Mouse (Mus musculus) thymus, adult 2 months (tissue): Measurements from ENCODE around the gene Cyb5d1. TPM values are rescaled to one million over a fixed set of nuclear protein-coding genes. Genes with fewer than 3 reads are reported as not detected.

ENCODE experiments used
- DNase-seq: peaks from one replicate; pipeline ENCODE4 v3.0.0; 2021
- H3K27ac ChIP-seq: fragments of 200-500 bp; 2 replicates; pipeline ENCODE4 v1.5.1; 2012; ENCODE audit warnings: low read length, control low read depth; ENCODE audit not compliant: control insufficient read depth, insufficient read depth
- H3K27me3 ChIP-seq: fragments of 200-500 bp; 2 replicates; pipeline ENCODE4 v1.6.1; 2012; ENCODE audit warnings: mild to moderate bottlenecking, low read length, moderate library complexity, mixed read lengths; ENCODE audit not compliant: control insufficient read depth, insufficient read depth
- H3K36me3 ChIP-seq: fragments of 200-500 bp; 2 replicates; pipeline ENCODE4 v1.6.1; 2012; ENCODE audit warnings: mild to moderate bottlenecking, low read length, moderate library complexity; ENCODE audit not compliant: control insufficient read depth, insufficient read depth
- H3K4me1 ChIP-seq: fragments of 200-500 bp; replicated peaks from 2 replicates; pipeline ENCODE4 v1.6.1; 2012; ENCODE audit warnings: low read length; ENCODE audit not compliant: control insufficient read depth, insufficient read depth
- H3K4me3 ChIP-seq: fragments of 200-500 bp; 2 replicates; pipeline ENCODE4 v1.5.1; 2012; ENCODE audit warnings: mild to moderate bottlenecking, low read length, control low read depth, moderate library complexity; ENCODE audit not compliant: control insufficient read depth, insufficient read depth
- CTCF ChIP-seq: fragments of 200-500 bp; IDR thresholded peaks from 2 replicates; pipeline ENCODE4 v1.5.1; 2012; ENCODE audit warnings: mild to moderate bottlenecking, control low read depth, low read length, moderate library complexity, borderline replicate concordance; ENCODE audit not compliant: control insufficient read depth, poor library complexity, insufficient read depth; ENCODE audit errors: extremely low read depth
- POLR2A ChIP-seq: fragments of 200-500 bp; IDR thresholded peaks from 2 replicates; pipeline ENCODE4 v1.6.1; 2012; ENCODE audit warnings: mild to moderate bottlenecking, low read length, control low read depth, moderate library complexity; ENCODE audit not compliant: control insufficient read depth, poor library complexity, insufficient read depth; ENCODE audit errors: extremely low read depth
- WGBS: fragments of 180-500 bp; shearing (Covaris S2); methylation state at CpG from one replicate; pipeline ENCODE4 v1.1.7; 2018; 5-methylcytosine and 5-hydroxymethylcytosine counted together
- polyA plus RNA-seq: library from polyadenylated mRNA; depleted of rRNA; stranded (reverse); fragments of >200 nt; gene quantifications from 2 replicates; pipeline ENCODE4 v1.2.3, GENCODE M21; 2012

Cyb5d1 gene
- polyA plus RNA-seq, 1 experiment, result 37.2 TPM

- Histone ChIP-seq H3K36me3 (peaks cover 34% of the 10 kb centered on the region), H3K27me3 (no peaks in the 10 kb centered on the region), H3K4me1 (peaks cover 37% of the 10 kb centered on the region), H3K4me3 (peak overlapping the region; percentile 90), H3K27ac (peak overlapping the region; percentile 98)
- DNase-seq, result peak; percentile 92
- under 1% methylated on average over 45 of the region's 46 CpGs for WGBS
- peak; percentile 76 for TF ChIP-seq POLR2A
- TF ChIP-seq CTCF, result 0 out of 2 replicates have a peak, but pooled peaks have one; percentile 25
These were observed 14.1 kb upstream of the Cyb5d1 start for GRCm38 (mm10) chr11:69409378-69410044.

DNA sequence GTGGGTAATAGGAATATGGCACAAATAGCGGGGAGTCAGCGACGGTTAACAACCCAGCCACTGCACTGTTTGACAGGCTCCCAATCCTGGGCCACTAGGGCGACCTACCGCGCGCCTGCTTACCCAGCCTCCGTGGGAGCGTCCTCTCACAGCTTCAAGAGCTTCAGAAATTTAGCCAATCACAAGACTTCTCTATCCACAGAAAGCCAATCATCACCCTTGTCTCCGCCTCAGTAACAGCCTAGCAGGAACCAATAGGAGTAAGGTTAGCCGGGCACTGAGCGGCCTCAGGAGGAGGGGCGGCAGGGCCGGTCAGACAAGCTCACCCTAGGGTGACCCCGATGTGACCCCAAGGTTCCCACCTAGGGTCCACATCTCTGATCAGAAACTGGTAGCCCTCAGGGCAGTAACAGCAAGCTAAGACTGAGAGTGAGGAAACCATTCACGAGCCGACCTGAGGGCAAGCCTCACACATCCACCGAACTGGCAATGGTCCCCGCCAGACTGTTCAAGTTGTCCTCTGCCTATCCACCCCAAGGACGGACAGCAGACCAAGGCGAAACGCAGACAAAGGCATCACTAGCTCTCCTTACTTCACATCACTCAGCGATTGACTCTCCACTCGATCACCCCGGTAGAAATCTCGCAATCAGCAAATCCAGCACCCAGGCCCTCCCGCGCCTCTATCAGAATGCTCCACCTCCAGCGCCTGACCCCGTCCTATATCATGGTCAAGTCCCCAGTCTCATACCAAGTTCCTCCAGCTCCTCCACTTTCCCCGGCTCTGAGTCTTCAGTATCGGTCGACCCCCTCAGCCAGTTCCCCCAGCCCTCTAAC, 13.3 kb upstream of the Cyb5d1 start:
- Histone ChIP-seq H3K4me1 (peaks cover 30% of the 10 kb centered on the region), H3K36me3 (peaks cover 41% of the 10 kb centered on the region), H3K27me3 (no peaks in the 10 kb centered on the region), H3K4me3 (peak overlapping the region; percentile 90), H3K27ac (peak overlapping the region; percentile 62)
- peak; percentile 75 for DNase-seq
- WGBS, result under 1% methylated on average over 33 of the region's 33 CpGs
- TF ChIP-seq POLR2A, result no peak
- peak; percentile 6; the same call in 1 of the 2 replicates for TF ChIP-seq CTCF

GRCm38 (mm10) chr11:69407724-69408004, 12.2 kb upstream of the Cyb5d1 start:
- Histone ChIP-seq H3K4me3 (no peak overlapping the region), H3K27ac (no peak overlapping the region), H3K4me1 (peaks cover 19% of the 10 kb centered on the region), H3K36me3 (peaks cover 49% of the 10 kb centered on the region), H3K27me3 (no peaks in the 10 kb centered on the region)
- TF ChIP-seq POLR2A (no peak), CTCF (no peak)
- DNase-seq, result no peak
- 89% methylated on average over 4 of the region's 4 CpGs for WGBS

DNA sequence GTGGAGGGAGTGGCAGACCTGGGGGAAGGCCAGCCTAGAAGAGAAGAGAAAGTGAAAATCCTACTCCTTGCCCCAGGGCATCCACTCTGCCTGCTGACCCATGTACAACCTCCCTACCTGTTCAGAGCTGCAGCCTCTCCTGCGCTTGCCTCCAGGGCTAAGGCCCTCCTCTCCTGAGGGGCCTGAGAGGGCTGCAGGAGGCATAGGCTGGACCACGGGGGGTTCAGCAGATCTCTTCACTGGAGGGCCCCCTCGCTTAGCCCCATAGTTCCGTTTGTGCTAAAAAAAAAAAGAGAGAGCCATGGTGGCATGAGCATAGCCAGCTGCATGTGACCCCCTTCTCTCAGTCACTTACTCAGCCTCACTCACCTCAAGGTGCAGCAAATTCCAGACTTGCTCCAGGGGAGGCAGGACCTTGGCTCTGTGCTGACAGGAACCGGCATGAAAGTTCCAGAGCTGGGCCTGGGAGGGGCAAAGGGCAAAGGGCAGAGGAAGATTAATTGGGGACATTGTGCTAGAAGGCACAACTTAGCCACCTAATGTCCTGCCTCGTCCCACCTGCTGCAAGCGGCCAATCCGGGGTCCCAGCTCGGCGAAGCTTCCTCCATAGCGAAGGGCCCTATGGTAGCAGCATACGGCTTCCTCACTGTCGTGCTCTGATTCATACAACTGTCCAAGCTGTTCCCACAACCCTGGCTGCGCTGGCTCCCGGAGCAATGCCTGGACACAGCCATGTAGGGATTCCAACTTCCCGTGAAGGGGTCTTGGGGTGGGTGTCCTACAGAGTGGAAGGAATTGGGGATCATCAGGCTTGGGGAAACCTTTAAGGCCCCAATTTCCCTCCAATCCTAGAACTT, 11.7 kb upstream of the Cyb5d1 start:
- Histone ChIP-seq H3K27ac (no peak overlapping the region), H3K4me1 (peaks cover 14% of the 10 kb centered on the region), H3K36me3 (peaks cover 51% of the 10 kb centered on the region), H3K27me3 (no peaks in the 10 kb centered on the region), H3K4me3 (no peak overlapping the region)
- DNase-seq, result no peak
- TF ChIP-seq POLR2A (no peak), CTCF (no peak)
- WGBS, result 97% methylated on average over 16 of the region's 16 CpGs

- Histone ChIP-seq H3K4me1 (peaks cover 16% of the 10 kb centered on the region), H3K4me3 (no peak overlapping the region), H3K27me3 (no peaks in the 10 kb centered on the region), H3K27ac (no peak overlapping the region), H3K36me3 (peaks cover 55% of the 10 kb centered on the region)
- DNase-seq, result no peak
- 98% methylated on average over 19 of the region's 19 CpGs for WGBS
- TF ChIP-seq CTCF (no peak), POLR2A (no peak)
These were observed 10.9 kb upstream of the Cyb5d1 start for GRCm38 (mm10) chr11:69406282-69406681.

- peaks cover 59% of the 10 kb centered on the region for H3K36me3 ChIP-seq
These were observed 10.2 kb upstream of the Cyb5d1 start for GRCm38 (mm10) chr11:69405397-69406200.

More at GRCm38 (mm10) chr11:69405397-69406200, 10.2 kb upstream of the Cyb5d1 start:
- TF ChIP-seq POLR2A, result no peak
- no peak for TF ChIP-seq CTCF
- no peak overlapping the region for H3K4me3 ChIP-seq
- 95% methylated on average over 24 of the region's 24 CpGs for WGBS
- no peak for DNase-seq
- H3K27me3 ChIP-seq, result no peaks in the 10 kb centered on the region
- no peak overlapping the region for H3K27ac ChIP-seq
- peaks cover 16% of the 10 kb centered on the region for H3K4me1 ChIP-seq
